Mouse (Mus musculus) natural killer cell, adult 2 months (primary cell): Measurements from ENCODE around the gene 1700025C18Rik.

ENCODE experiments used
- DNase-seq, 2 experiments: peaks; one replicate each; pipeline ENCODE4 v3.0.0; 2022; ENCODE audit warnings: low spot score in 2 of 2

The 1700025C18Rik gene

DNA sequence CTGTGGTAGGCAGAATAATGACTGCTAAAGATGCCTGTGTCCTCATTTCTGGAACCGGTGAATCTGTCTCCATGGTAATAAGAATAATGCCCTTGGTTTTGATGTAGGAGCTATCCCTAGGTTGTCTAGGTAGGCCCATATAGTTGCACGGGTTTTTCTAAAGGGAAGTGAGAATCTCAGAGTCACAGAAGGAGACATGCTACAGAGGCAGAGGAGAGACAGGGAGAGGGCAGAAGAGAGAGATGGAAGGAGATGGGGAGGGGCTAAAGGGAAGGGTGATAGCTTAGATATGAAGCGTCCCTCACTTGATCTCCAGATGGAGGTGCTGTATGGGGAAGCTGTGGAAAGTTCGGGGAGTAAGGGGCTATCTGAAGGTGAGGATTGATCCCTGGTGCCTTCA is 53.1 kb downstream of the 1700025C18Rik start:
- DNase-seq, result no peak

DNA sequence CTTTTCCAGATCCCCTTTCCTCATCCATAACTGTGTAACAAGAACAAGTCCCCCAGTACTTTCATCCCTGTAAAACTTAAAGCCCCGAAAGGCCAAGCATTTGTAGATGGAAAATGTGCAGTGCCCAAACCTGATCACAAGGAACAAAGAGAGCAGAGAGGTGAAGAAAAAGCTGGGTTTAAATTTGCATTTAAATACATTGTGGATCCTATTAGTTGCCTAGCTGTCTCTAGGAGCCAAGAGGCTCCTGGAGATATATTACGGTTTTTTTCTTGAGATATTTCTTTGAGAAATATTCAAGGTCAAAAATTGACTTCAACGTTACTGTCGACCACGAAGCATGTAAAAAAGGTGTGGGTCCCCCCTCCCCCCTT is 55.5 kb downstream of the 1700025C18Rik start:
- no peak for DNase-seq

DNA sequence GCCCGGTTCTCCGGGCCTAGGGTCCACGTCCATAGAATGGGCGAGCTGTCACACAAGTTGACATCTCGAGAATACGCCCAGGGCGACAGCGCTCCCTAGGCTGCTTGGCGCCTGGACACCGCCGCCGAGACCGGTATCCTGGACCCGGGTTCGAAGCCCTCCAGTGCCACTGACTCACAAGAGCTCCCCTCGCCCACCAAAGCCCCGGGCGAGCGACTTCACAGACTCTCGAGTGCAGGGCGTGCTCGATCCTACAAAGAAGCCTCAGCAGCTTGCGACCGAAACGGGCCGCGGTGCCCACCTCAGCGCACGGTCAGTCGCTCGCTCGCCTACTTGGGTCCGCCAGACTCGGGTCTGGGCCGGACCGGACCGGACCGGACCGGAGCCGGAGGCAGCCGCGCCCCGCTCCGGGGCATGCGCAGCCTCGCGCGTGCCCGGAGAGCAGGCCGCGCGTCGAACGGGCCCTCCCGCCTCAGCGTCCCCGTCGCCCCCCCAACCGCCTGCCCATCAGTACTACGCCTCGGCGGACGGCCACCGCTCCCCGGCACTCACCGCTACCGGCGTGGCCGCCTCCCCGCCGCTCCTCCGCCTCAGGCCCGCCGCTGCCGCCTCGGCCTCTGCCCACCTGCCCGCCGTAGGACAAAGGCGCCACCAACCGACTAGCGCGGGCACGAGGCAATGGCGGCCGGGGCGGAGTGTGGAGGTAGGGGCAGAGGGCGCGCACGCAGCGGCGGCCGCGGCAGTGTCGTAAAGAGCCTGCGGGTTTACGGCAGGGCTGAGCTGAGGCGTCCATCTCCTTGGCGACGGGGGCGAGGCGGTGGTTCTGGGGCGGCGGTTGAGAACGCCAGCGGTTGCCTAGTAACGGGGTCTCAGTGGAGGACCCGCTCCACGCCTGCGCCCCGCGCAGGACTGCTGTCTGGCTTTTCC is 56.2 kb downstream of the 1700025C18Rik start, which contains the start of gene Ncoa5:
Ncoa5 (minus strand) TSS at position 737 of the 927 bp plus-strand sequence.
- peak; percentile 90 to 94 for DNase-seq

DNA sequence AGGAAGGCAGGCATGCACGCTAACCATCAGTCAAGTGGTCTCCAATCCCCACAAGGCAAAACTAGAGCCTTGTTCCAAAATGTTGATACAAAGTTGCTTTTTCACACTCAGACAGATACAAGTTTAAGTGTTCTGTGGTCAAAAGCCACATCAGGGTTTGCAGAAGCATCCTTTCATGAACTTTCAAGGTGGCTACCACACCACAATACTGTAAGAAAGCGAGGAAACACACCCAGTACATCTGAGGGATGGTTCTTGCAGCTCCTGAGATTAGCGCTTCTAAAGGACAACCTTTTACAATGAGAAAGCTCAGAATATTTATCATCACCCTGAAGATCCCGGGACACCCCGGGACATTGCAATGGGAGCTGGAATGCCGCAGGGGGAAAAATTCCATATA is 57.2 kb downstream of the 1700025C18Rik start:
- peak; percentile 16 for DNase-seq

DNA sequence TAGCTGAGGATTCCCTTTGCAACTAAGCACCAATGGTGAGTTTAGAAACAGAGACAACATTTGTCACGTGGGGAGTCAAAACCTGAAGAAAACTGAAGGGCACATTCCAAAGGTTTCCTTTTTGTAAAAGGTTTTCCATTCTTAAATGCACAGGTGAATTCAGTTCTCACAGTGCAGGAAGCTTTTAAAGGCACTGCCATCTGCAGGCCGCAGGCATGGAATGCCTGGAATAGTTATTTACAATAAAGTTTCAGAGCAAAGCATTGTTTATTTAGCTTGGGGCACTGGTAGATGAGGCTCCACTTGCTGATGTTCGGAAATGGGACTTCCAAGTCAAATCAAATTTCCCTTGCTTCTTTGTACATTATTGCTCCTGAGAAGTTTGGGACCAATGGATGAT is 58.0 kb downstream of the 1700025C18Rik start:
- DNase-seq, result no peak
